Mouse (Mus musculus): Measurements from ENCODE around the gene Kcnt2. TPM values are rescaled to one million over a fixed set of nuclear protein-coding genes. Genes with fewer than 3 reads are reported as not detected.

Kcnt2 gene
- total RNA-seq, 2 experiments from 2014 or later: 2.5 to 2.6 TPM

Other genes starting within 250 kb of the Kcnt2 start
- gene Cfh, start 62.4 kb upstream of the Kcnt2 start, total RNA-seq (2021): 100 to 1,000 TPM; 232 to 242 TPM